Mouse (Mus musculus) right cerebral cortex, postnatal 36 days (tissue): ENCODE measurements at regions not wholly inside any gene's neighbourhood (a gene's known extent, or its start where the extent isn't known, plus 50 kb on each side); places are given as distances from the start of the nearest gene placed in this dataset.

Experiments
- DNase-seq, 2 experiments: peaks; one replicate each; pipeline ENCODE4 v3.0.0; 2022; ENCODE audit warnings: low spot score in 2 of 2, mixed read lengths in 1 of 2

GRCm38 (mm10) chr9:61172421-61172820, 199.7 kb upstream of the Tle3 start:
- no peak for DNase-seq

DNA sequence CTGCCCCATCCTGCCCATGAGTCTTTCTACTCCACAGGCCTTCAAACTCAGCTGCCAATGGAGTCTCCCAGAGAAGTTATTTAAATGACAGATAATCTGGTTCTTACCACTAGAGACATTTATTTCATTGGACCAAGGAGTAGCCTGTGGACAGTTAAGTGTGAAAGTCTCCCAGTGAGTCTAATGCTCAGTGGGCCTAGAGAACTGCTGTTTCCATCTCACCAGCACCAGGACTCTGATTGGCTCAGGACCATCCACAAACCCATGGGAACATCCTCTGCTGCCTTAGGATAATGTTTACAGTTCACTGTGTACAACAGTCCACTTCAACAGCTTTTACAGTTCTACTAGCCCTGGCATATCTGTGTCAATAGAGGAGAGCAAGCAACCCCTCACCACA, 198.6 kb upstream of the Tle3 start:
- DNase-seq: no peak

DNA sequence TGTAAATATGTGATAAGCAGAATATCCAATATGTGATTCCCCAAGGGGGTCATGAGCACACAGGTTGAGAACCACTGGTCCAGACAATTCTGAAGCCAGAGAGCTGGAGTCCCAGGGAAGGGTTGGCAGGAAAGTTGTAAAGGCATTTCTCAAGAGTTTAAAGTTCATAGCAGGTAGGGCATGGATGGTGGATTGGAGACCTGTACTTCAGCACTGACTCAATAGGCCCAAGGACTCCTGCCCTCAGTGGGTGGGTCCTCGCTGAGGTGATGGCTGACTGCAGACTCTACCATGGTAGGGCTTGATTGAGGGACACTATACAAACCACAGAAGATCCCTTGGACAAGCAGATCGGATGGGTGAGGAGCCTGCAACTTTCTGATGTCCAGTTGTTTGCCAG, 196.8 kb upstream of the Tle3 start:
- DNase-seq: no peak

DNA sequence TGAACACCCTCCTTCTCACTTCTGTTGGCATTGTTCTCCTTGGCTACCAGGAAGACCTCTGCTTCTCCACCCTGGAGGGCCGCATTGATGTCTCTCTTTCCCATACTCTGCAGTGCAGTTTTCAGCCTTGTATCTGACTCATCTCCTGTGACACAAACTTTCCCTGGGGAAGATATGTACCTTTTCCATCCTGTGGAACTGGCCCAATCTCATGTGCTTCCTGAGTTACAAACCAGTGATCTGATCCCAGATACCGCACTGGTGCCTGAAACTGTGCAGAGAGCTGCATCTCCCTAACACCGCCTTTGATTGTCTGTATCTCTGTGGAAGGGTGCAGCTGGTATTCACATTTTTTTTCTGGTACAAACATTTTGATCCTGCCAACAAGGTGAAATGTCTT, 195.3 kb upstream of the Tle3 start:
- DNase-seq: no peak

DNA sequence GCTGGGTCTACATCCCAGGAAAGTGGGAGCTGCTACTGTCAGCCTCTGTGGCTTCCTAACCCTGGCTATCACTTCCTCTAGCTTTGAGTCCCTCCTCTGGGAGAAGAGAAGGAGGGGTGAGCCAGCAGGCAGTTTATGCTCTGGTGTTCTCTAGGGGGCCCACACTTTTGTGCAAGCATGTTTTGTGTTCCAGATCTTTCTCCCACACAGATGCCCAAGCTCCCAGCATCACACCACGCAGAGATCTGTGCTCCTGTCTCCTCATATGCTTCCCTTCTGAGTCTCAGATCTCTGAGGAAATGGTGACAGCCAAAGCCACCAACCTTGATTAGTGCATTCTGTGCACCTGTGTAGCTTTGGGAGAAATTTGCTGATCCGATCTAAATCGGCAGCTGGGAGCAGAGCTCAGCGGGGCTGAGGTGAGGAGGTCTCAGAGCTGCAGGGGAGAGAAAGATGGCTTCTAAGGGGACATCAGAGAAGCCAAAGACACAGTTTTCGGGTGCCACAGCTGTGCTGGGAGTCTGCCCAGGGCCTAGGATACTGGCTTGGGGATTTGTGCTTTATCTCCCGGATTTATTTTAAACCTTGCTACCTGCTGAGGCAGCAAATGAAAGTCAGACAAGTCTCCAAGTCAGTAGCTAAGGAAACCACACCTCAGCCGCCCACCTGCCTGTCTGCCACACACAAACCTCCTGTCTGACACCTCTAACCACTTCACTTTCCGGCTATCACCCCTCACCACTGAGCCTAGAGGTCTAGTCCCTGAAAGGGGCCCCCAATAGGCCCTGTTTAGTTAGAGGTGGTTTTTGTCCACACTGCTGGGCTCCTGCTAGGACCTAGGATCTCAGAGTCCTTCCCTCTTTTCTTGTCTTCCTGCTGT, 185.4 kb upstream of the Tle3 start:
- DNase-seq: no peak

GRCm38 (mm10) chr9:61187713-61188399, 184.3 kb upstream of the Tle3 start:
- no peak for DNase-seq

DNA sequence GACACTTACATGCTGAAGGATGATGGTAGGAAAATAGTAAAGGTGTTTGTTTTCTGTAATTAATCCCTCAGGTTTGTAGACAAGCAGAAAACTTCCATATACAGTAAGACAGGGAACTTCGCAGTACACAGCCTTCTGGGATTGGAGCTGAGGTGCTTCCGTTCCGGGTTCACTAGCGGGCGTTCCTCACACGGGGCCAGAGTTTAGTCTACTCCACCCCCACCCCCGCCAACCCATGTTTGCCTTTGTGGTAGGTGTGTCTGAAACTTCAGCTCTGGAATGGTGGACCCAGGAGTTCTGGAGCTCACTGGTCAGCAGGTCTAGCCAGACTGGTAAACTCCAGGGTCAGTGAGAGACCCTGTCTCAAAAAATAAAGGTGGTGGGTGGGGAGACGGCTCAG, 182.9 kb upstream of the Tle3 start:
- DNase-seq: no peak

- no peak for DNase-seq
These were observed 173.0 kb upstream of the Tle3 start for GRCm38 (mm10) chr9:61199077-61199753.

GRCm38 (mm10) chr9:61199891-61200290, 172.3 kb upstream of the Tle3 start:
- no peak for DNase-seq

GRCm38 (mm10) chr9:61200295-61200955, 171.7 kb upstream of the Tle3 start:
- DNase-seq: no peak

DNA sequence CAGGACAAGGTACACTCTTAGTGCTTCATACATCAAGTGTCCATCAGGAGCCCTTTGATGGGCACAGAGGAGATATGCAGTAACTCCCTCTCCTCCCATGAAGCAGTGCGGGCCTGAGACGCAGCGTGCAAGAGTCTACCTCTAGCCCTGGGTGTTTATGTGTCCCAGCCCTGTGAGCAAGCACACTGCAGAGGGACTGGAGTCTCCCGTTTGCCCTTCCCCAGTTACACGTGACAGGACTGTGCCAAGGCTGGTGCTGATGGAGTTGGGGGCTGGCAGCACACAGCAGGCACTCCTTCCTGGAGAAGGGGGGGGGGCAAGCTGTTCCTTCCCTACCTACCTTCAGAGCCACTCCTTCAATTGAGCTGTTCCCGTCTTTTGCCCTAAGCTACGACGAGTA, 167.1 kb upstream of the Tle3 start:
- DNase-seq: no peak

GRCm38 (mm10) chr9:61206725-61207365, 165.3 kb upstream of the Tle3 start:
- DNase-seq: no peak

DNA sequence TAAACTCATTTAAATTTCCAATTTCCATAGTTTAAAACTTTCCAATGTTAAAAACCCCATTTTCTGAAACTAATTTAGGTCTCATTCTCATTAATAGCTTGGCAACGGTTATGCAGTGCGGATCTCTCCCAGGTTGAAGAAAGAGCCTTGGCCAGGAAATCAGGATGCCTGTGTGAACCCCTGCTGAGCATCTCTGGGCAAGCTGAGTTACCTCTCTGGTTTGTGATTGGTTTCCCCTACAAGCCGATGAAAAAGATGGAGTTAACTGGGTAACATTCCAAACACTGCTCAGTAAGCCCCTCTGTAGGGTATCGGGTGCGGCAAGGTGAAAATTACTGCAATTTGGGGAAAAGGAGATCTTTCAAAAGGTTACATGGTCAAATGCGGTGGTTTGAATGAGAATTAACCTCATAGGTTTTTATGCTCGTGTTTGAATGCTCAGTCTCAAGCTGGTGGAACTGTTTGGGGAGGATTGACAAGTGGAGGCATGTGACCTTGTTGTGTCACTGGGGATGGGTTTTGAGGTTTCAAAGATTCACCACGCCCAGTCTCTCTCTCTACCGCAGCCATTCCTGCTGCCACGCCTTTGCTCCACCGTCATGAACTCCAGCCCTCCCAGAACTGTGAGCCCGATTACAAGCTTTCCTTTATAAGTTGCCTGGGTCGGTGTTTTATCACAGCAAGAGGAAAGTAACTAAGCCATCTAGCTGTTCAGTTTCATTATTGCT, 164.6 kb upstream of the Tle3 start:
- no peak for DNase-seq

DNA sequence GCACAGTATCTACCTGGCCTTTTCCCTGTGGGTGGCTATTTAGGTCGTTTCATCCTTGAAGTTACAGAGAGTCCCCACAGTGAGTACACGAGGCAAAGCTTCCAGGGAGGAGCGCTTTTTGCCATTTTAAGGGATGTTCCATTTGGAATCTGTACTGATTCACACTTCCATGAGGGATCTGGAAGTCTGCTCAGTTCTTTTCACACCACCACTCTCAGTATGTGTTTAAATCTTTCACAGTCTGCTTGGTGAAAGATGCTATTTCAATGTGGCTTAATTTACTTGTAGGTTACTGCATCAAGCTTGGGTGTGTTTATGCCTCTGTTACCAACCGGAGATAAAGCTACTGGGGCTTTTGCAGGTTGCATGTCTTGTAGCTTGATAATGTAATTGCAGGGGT, 160.5 kb upstream of the Tle3 start:
- DNase-seq: peak; percentile 15 to 55

DNA sequence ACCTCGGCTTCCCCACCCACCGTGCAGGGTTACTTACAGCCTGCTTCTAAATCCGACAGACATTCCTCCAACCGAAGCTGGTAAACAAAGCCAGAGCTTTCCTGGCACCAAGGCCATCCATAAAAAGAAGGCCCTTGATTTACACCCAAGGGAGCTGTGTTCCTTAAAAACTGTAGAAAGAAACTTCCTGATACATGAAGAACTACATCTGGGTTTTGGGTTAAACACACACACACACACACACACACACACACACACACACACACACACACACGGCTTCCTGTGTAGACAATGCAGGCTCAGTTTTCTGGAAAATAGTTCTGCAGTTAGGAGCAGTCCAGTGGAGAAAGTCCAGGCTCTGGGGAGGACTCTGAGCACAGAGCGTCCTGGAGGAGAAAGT, 157.2 kb upstream of the Tle3 start:
- no peak for DNase-seq

DNA sequence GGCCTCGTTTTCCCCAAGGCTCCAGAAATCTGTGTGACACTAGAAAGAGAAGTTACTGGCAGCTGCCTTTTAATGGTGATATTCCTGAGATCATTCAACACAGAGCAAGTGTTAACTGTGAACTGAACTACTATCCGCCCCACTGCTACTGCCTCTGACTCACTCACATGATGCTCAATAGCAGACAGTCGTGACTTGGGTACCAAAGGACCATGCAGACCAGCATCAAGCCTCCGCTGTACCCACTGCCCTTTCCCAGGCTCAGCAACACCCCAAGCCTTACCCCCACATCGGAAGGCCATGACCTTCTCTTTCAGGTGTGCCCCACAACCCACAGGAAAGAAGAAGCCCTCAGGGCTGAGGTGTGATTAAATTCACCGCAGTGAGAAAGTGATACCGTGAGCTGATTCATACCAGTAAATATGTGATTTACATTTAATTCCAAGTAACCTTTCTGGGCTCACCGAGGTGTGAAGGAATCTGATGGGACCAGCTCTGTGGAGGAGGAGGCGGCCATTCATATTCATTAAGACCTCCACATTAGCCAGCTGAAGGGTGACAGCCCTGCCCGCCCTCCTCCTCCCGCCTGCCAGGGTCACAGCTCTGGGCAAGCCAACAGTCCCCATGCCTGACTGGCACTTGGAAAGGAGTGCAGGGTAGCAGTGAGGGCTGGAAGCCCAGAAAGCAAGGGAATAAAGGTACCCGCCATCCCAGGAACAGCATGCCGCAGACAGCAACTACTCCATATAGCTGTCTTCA, 156.0 kb upstream of the Tle3 start:
- no peak for DNase-seq

DNA sequence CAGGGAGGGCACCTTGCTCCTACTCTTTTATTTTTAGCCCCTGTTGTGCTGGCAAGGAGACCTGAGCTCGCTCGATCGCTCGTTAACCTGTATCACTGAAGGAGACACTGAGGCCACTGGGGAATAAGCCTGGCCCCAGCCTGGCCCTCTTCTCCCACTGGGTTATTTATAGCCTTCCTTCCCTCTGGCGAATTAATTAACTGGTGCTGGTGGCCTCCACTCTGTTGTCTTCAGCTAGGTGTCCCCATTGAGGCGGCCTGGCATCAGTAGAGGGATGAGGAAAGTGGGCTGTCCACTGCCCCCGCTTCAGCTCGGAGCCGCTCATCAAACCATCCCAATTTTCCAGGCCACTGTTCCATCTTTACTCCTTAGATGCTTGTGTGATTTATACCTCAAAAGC, 152.1 kb upstream of the Tle3 start:
- DNase-seq: no peak

GRCm38 (mm10) chr9:61222212-61223003, 149.8 kb upstream of the Tle3 start:
- DNase-seq: no peak

- no peak for DNase-seq
These were observed 147.0 kb upstream of the Tle3 start for GRCm38 (mm10) chr9:61225020-61225652.
